In genomic region chr8:87893547-87893946, GRCm38 (mm10) we compare ENCODE assay signal across 13 mouse cellular contexts.
DNase-seq lines count a peak whose midpoint lies in the region; ATAC-seq lines count a peak whose summit lies in the region.
"Had no signal": no experiment of that assay in that cellular context is flagged by ENCODE, and none has a peak within 500 bp of the region (broad histone marks: within the 10 kb centered on the region; RNA-seq: fewer than 3 reads in every experiment).

No protein-coding gene starts in this region.

- H3K27me3 ChIP-seq in lung, embryonic 16.5 days (ENCODE audit: control insufficient read depth, insufficient read depth, low read depth, low read length): no peaks in the 10 kb centered on the region
- H3K27me3 ChIP-seq: heart, embryonic 13.5 days had no signal

- H3K36me3 ChIP-seq in lung, embryonic 16.5 days (ENCODE audit: control insufficient read depth, insufficient read depth, low read length): no peaks in the 10 kb centered on the region
- H3K36me3 ChIP-seq: heart, embryonic 13.5 days had no signal

- no peak for ATAC-seq in cerebellum, adult (ENCODE audit: insufficient number of reproducible peaks, low FRiP score, low TSS enrichment)
- no peak for ATAC-seq in lung, embryonic 16.5 days (ENCODE audit: low read depth)
- no peak for ATAC-seq in inflammation-experienced regulatory T-cells, adult 6 months
- ATAC-seq: Patski had no signal

- no peak overlapping the region for H3K4me2 ChIP-seq in lung, embryonic 16.5 days (ENCODE audit: low read depth, low read length)
- H3K4me2 ChIP-seq: heart, embryonic 13.5 days had no signal

- no peak overlapping the region for H3K9ac ChIP-seq in lung, embryonic 16.5 days (ENCODE audit: low read length)
- H3K9ac ChIP-seq: heart, embryonic 13.5 days; liver, embryonic 14.5 days had no signal

- no peak overlapping the region for H3K4me3 ChIP-seq in lung, embryonic 16.5 days (ENCODE audit: low read length)
- H3K4me3 ChIP-seq: heart, embryonic 13.5 days; myocyte had no signal

- peak overlapping the region; percentile 24 for H3K27ac ChIP-seq in lung, embryonic 16.5 days (ENCODE audit: low read length)
- H3K27ac ChIP-seq: heart, embryonic 13.5 days; liver, embryonic 14.5 days had no signal

- peaks cover 30% of the 10 kb centered on the region for H3K4me1 ChIP-seq in lung, embryonic 16.5 days (replicated peaks; ENCODE audit: control insufficient read depth, insufficient read depth, low read length)

- peak; percentile 42 to 43 for DNase-seq in cerebellum, postnatal 14 days
- DNase-seq in lung, postnatal 25 days (ENCODE audit: low spot score): no peak
- DNase-seq in adrenal gland, postnatal 10 days: peak; percentile 50
- peak; percentile 27 to 61 for DNase-seq in kidney, postnatal 25 days
- DNase-seq in embryo, embryonic 10 days (ENCODE audit: low spot score): no peak
- DNase-seq: B cell, adult 2 months had no signal

- WGBS in lung, embryonic 16.5 days: 61% methylated on average over 6 of the region's 6 CpGs

- H3K9me3 ChIP-seq in lung, embryonic 16.5 days (ENCODE audit: control insufficient read depth, low read length): no peaks in the 10 kb centered on the region
- H3K9me3 ChIP-seq: heart, embryonic 13.5 days had no signal

Comparison
In these comparisons a context has a peak if more than half of its experiments do, and no peak if none do; other contexts are left out.
1. DNase-seq: peak in cerebellum, postnatal 14 days (2 of 2), adrenal gland, postnatal 10 days (single experiment) and kidney, postnatal 25 days (2 of 2); none in lung, postnatal 25 days (single experiment) and embryo, embryonic 10 days (single experiment).